Mouse (Mus musculus) limb, embryonic 12.5 days (tissue): ENCODE results near the gene Olfr1341. TPM values are rescaled to one million over a fixed set of nuclear protein-coding genes. Genes with fewer than 3 reads are reported as not detected.

Experiments used
- ATAC-seq: fragments of 200-750 bp; cut with Nextera tagmentation; 2 replicates; pipeline ENCODE4 v1.8.0; 2017; ENCODE audit warnings: low read depth, moderate TSS enrichment; ENCODE audit not compliant: insufficient number of reproducible peaks, insufficient read depth, low FRiP score, low TSS enrichment
- H3K27ac ChIP-seq: fragments of 300-500 bp; sonication (generic); 2 replicates; pipeline ENCODE4 v1.5.1; 2016; ENCODE audit warnings: mild to moderate bottlenecking, moderate library complexity
- H3K27me3 ChIP-seq: fragments of 300-500 bp; sonication (generic); 2 replicates; pipeline ENCODE4 v1.6.1; 2016; ENCODE audit warnings: mild to moderate bottlenecking, moderate library complexity
- H3K36me3 ChIP-seq: fragments of 300-500 bp; sonication (generic); 2 replicates; pipeline ENCODE4 v1.6.1; 2016; ENCODE audit warnings: mild to moderate bottlenecking, moderate library complexity
- H3K4me1 ChIP-seq: fragments of 300-500 bp; sonication (generic); replicated peaks from 2 replicates; pipeline ENCODE4 v1.6.1; 2016
- H3K4me2 ChIP-seq: fragments of 300-500 bp; sonication (generic); 2 replicates; pipeline ENCODE4 v1.6.1; 2016; ENCODE audit warnings: mild to moderate bottlenecking, moderate library complexity
- H3K4me3 ChIP-seq: fragments of 300-500 bp; sonication (generic); replicated peaks from 2 replicates; pipeline ENCODE4 v1.5.1; 2016; ENCODE audit warnings: mild to moderate bottlenecking
- H3K9ac ChIP-seq: fragments of 300-500 bp; sonication (generic); replicated peaks from 2 replicates; pipeline ENCODE4 v1.6.1; 2016; ENCODE audit warnings: mild to moderate bottlenecking, moderate library complexity
- H3K9me3 ChIP-seq: fragments of 300-500 bp; sonication (generic); 2 replicates; pipeline ENCODE4 v1.6.1; 2016; ENCODE audit warnings: mild to moderate bottlenecking, moderate library complexity
- WGBS: fragments of 180-500 bp; shearing (Covaris S2); methylation state at CpG from one replicate; pipeline ENCODE4 v1.1.7; 2016; 5-methylcytosine and 5-hydroxymethylcytosine counted together
- polyA plus RNA-seq: library from polyadenylated mRNA; unstranded; fragments of >200 nt; fragmentation: Nextera tagmentation; extraction: Ambion mirVana; gene quantifications from 2 replicates; pipeline ENCODE4 v1.2.1, GENCODE M21; 2016

Olfr1341 gene
- polyA plus RNA-seq = not detected in 2 replicates

- WGBS = 90% methylated on average over 3 of the region's 3 CpGs
- Histone ChIP-seq H3K36me3 (no peaks in the 10 kb centered on the region), H3K4me3 (no peak within 1 kb of the TSS), H3K4me2 (no peak within 1 kb of the TSS), H3K9ac (no peak within 1 kb of the TSS), H3K27ac (no peak within 1 kb of the TSS), H3K9me3 (no peaks in the 10 kb centered on the region), H3K27me3 (no peaks in the 10 kb centered on the region), H3K4me1 (no peaks in the 10 kb centered on the region)
- ATAC-seq = no peak
Measured at GRCm38 (mm10) chr4:118703223-118703622, at the start of gene Olfr1341. TSS of gene Olfr1341 (plus strand) at chr4:118703523.

- Histone ChIP-seq H3K27ac (no peak within 1 kb of the TSS), H3K36me3 (no peaks in the 10 kb centered on the region), H3K4me1 (no peaks in the 10 kb centered on the region), H3K27me3 (peaks cover 6% of the 10 kb centered on the region; the same call in 1 of the 2 replicates), H3K4me2 (no peak within 1 kb of the TSS), H3K4me3 (no peak within 1 kb of the TSS), H3K9ac (no peak within 1 kb of the TSS), H3K9me3 (no peaks in the 10 kb centered on the region)
- no peak for ATAC-seq
Measured at GRCm38 (mm10) chr4:118658652-118659051, 44.7 kb upstream of the Olfr1341 start, which contains the start of gene Olfr62. TSS of gene Olfr62 (plus strand) at chr4:118658952.

- peaks cover under 1% of the 10 kb centered on the region for H3K4me1 ChIP-seq
- H3K9ac ChIP-seq = no peak overlapping the region
- 54% methylated on average over 2 of the region's 2 CpGs for WGBS
- H3K4me2 ChIP-seq = no peak overlapping the region
- H3K27ac ChIP-seq = no peak overlapping the region
- ATAC-seq = no peak
- no peak overlapping the region for H3K4me3 ChIP-seq
- no peaks in the 10 kb centered on the region for H3K27me3 ChIP-seq
- no peaks in the 10 kb centered on the region for H3K36me3 ChIP-seq
- no peaks in the 10 kb centered on the region for H3K9me3 ChIP-seq
Measured at GRCm38 (mm10) chr4:118687086-118687485, 16.2 kb upstream of the Olfr1341 start.

- no peaks in the 10 kb centered on the region for H3K9me3 ChIP-seq
- no peak within 1 kb of the TSS; the same call in 1 of the 2 replicates for H3K9ac ChIP-seq
- 44% methylated on average over 12 of the region's 12 CpGs for WGBS
- peak within 1 kb of the TSS; percentile 58 for H3K27ac ChIP-seq
- no peaks in the 10 kb centered on the region for H3K36me3 ChIP-seq
- peak within 1 kb of the TSS; percentile 32 for H3K4me2 ChIP-seq
- H3K4me1 ChIP-seq = peaks cover 17% of the 10 kb centered on the region
- 0 out of 2 replicates have a peak, but pooled peaks have one; percentile 29 for ATAC-seq
- H3K4me3 ChIP-seq = 0 out of 2 replicates have a peak within 1 kb of the TSS, but pooled peaks have one; percentile 3
- H3K27me3 ChIP-seq = no peaks in the 10 kb centered on the region
Measured at GRCm38 (mm10) chr4:118692412-118692973, 10.8 kb upstream of the Olfr1341 start, which contains the start of gene Olfr1342. TSS of gene Olfr1342 (minus strand) at chr4:118692756.

- 59% methylated on average over 2 of the region's 2 CpGs for WGBS
- H3K36me3 ChIP-seq = no peaks in the 10 kb centered on the region
- H3K9ac ChIP-seq = no peak overlapping the region
- H3K9me3 ChIP-seq = no peaks in the 10 kb centered on the region
- H3K4me1 ChIP-seq = peaks cover 17% of the 10 kb centered on the region
- no peak for ATAC-seq
- H3K27me3 ChIP-seq = no peaks in the 10 kb centered on the region
- H3K27ac ChIP-seq = no peak overlapping the region
- H3K4me2 ChIP-seq = no peak overlapping the region
- H3K4me3 ChIP-seq = no peak overlapping the region
Measured at GRCm38 (mm10) chr4:118693812-118694211, 9.5 kb upstream of the Olfr1341 start.

GRCm38 (mm10) chr4:118708086-118708485 lies 4.8 kb downstream of the Olfr1341 start:
- Histone ChIP-seq H3K9ac (no peak overlapping the region), H3K27me3 (no peaks in the 10 kb centered on the region), H3K4me1 (no peaks in the 10 kb centered on the region), H3K36me3 (no peaks in the 10 kb centered on the region), H3K4me2 (no peak overlapping the region), H3K4me3 (no peak overlapping the region), H3K27ac (no peak overlapping the region), H3K9me3 (no peaks in the 10 kb centered on the region)
- ATAC-seq = no peak
- WGBS = 81% methylated on average over 5 of the region's 5 CpGs

- no peaks in the 10 kb centered on the region for H3K36me3 ChIP-seq
- WGBS = 57% methylated on average over 1 of the region's 1 CpGs
- no peaks in the 10 kb centered on the region for H3K27me3 ChIP-seq
- H3K4me1 ChIP-seq = no peaks in the 10 kb centered on the region
- ATAC-seq = no peak
- no peak overlapping the region for H3K4me3 ChIP-seq
- no peak overlapping the region for H3K4me2 ChIP-seq
- no peak overlapping the region for H3K9ac ChIP-seq
- H3K9me3 ChIP-seq = no peaks in the 10 kb centered on the region
- no peak overlapping the region for H3K27ac ChIP-seq
Measured at GRCm38 (mm10) chr4:118711656-118712055, 8.3 kb downstream of the Olfr1341 start.

- H3K4me2 ChIP-seq = no peak within 1 kb of the TSS
- ATAC-seq = no peak
- no peaks in the 10 kb centered on the region for H3K27me3 ChIP-seq
- no peak within 1 kb of the TSS for H3K9ac ChIP-seq
- H3K4me3 ChIP-seq = no peak within 1 kb of the TSS
- H3K27ac ChIP-seq = no peak within 1 kb of the TSS
- H3K9me3 ChIP-seq = no peaks in the 10 kb centered on the region
- H3K4me1 ChIP-seq = no peaks in the 10 kb centered on the region
- H3K36me3 ChIP-seq = no peaks in the 10 kb centered on the region
Measured at GRCm38 (mm10) chr4:118719838-118720237, 16.5 kb downstream of the Olfr1341 start, which contains the start of gene Olfr1340. TSS of gene Olfr1340 (plus strand) at chr4:118720138.

- no peak overlapping the region for H3K27ac ChIP-seq
- no peak overlapping the region for H3K4me2 ChIP-seq
- 54% methylated on average over 10 of the region's 10 CpGs for WGBS
- no peaks in the 10 kb centered on the region for H3K9me3 ChIP-seq
- H3K4me3 ChIP-seq = no peak overlapping the region
- no peak for ATAC-seq
- no peaks in the 10 kb centered on the region for H3K27me3 ChIP-seq
- H3K4me1 ChIP-seq = no peaks in the 10 kb centered on the region
- H3K9ac ChIP-seq = no peak overlapping the region
- H3K36me3 ChIP-seq = no peaks in the 10 kb centered on the region
Measured at GRCm38 (mm10) chr4:118721742-118722483, 18.6 kb downstream of the Olfr1341 start.

GRCm38 (mm10) chr4:118731875-118732274 lies 28.6 kb downstream of the Olfr1341 start, which contains the start of gene Olfr1339:
TSS of gene Olfr1339 (plus strand) at chr4:118732175.
- Histone ChIP-seq H3K36me3 (no peaks in the 10 kb centered on the region), H3K27ac (no peak within 1 kb of the TSS), H3K4me1 (no peaks in the 10 kb centered on the region), H3K9me3 (no peaks in the 10 kb centered on the region), H3K4me2 (no peak within 1 kb of the TSS), H3K4me3 (no peak within 1 kb of the TSS), H3K27me3 (no peaks in the 10 kb centered on the region), H3K9ac (no peak within 1 kb of the TSS)
- no peak for ATAC-seq
- 94% methylated on average over 1 of the region's 1 CpGs for WGBS

- Histone ChIP-seq H3K9me3 (no peaks in the 10 kb centered on the region), H3K4me3 (no peak overlapping the region), H3K27ac (no peak overlapping the region), H3K4me1 (no peaks in the 10 kb centered on the region), H3K4me2 (no peak overlapping the region), H3K9ac (no peak overlapping the region), H3K36me3 (no peaks in the 10 kb centered on the region), H3K27me3 (peaks cover 27% of the 10 kb centered on the region)
- WGBS = 59% methylated on average over 3 of the region's 3 CpGs
- ATAC-seq = no peak
Measured at GRCm38 (mm10) chr4:118739574-118739973, 36.3 kb downstream of the Olfr1341 start.
